Mouse (Mus musculus) heart, postnatal 4 days (tissue): ENCODE measurements at regions not wholly inside any gene's neighbourhood (a gene's known extent, or its start where the extent isn't known, plus 50 kb on each side); places are given as distances from the start of the nearest gene placed in this dataset.
"Not testable (repeated sequence)": the region's sequence is repeated elsewhere in the genome, so short reads cannot be mapped to it uniquely, and the experiment has no call there.

ENCODE experiments used
- DNase-seq: peaks from one replicate; pipeline ENCODE4 v3.0.0; 2021

DNA sequence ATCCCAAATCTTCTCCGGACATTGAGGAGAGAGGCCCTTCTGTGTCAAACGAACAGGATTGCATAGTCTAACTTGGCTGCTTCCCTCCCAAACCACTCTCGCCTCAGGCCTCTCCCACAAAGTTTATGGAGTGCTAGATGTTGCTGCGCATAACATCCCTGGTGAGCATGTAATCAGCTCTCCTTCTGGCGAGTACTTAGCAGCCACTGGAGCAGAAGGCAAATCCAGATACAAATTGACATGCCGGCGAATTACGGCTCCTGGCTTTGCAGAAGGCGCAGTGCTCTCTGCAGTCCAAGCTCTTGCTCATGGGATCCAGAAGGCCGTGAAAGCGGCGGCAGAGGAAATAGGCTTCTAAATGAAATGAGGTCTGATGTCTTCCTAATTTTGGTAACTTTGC lies 338.2 kb upstream of the Gm6657 start:
- DNase-seq: no peak

DNA sequence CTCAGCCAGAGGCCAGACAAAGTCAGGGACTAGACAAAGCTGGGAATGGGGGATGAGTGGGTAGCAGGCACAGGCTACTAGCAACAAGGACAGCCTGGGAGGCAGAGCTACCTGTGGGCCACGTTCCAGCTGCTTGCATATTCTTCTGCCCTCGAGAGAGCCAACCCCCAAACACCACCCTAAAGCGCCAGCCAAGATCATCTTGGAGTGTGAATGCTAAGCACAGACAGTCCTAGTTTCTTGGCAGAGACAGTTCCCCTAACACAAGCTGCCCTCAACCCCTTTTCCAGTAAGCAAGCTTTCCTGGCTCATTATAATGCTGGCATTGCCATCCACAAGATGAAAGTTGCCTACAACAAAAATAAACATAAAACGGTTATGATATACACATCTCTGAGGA lies 336.8 kb upstream of the Gm6657 start:
- no peak for DNase-seq

DNA sequence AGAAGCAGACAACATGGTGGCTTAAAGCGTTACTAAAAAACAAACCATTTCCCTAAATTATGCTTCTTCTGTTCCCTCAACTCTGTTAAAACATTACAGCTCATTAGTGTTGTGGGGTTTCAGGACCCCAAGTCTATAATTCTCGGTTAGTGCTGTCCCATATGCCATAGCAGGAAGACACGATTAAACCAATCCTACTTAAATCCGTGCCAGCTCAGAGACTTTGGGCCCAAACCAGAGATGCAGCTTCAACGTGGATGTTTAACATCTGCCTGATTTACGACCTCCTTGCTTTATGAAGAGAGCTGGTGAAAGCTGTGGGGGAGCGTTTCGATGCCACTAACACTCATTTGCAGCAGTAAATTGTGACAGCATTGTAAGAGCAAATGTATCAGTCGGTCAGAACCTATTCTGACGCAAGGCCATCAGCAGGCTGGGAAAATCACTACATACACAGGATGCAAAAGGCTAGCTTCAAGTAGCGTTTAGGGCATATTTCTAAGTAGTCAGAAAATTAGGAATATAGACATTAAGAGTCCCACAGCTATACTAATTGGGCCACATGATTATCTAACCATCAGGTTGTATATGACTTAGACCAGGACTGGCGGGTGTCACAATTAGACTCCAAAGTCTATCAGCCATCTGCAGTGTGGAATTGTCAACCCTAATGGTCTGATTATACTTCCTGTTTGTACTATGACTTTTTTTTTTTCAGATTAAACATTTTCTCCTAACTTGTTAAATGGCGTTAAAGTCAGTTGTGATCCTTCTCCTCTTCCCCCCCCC lies 333.1 kb upstream of the Gm6657 start:
- no peak for DNase-seq

DNA sequence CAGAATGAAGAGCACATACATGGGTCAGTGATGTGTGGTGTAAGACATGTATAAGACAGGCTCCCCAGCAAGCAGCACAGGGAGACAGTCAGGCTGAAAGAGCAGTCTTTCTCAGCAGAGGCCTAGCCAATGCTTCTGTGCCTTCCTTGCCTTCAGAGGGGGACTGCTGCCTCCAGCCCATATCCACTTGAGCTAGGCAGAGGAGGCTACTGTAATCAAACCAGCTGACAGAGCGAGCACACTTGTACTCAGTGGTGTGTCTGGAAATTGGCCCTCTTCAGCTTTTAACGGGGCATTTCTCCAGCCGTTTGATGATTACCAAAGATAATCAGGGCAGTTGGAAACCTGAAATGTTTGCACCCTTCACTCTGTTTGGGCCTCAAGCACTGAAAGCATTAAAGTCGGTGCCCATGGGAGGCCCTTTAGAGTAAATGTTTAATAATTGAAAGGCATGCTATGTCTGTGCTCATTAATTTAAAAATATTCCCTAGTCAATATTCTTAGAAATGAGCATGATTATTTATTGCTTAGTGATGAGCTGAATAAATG lies 326.0 kb upstream of the Gm6657 start:
- DNase-seq: no peak

DNA sequence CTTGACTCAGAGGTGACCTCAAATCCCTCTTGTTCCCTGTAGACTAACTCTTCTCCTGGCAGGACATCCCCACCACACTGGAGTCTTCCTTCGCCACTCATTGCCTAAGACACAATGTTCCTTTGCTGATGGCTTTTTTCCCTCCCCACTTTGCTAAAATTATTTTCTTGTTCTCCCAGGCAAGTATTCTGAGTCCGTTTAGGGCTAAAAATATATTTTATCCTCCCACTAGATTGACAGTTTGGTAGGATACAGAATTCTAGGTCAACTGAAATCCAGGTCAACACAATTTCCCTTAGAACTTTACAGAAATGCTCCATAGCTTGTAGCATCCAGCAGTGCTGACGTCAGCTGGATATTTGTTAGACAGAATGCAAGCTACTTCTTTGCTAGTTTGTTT lies 324.7 kb upstream of the Gm6657 start:
- no peak for DNase-seq

DNA sequence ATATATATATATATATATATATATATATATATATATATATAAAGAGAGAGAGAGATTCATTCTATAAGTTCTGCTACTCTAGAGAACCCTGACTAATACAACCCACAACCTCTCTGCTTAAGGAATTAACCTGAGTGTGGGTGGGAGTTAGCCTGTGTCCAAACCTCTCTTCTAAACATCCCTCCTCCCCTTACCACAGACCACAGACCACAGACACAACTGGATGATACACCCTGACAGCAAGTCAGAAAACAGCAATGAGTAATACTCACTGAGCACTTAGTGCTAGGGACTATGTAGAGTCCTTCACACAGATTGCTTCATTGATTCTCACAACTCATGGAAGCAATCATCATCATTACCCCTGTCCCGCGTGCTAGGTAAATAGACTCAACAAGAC lies 306.7 kb upstream of the Gm6657 start:
- DNase-seq: no peak

DNA sequence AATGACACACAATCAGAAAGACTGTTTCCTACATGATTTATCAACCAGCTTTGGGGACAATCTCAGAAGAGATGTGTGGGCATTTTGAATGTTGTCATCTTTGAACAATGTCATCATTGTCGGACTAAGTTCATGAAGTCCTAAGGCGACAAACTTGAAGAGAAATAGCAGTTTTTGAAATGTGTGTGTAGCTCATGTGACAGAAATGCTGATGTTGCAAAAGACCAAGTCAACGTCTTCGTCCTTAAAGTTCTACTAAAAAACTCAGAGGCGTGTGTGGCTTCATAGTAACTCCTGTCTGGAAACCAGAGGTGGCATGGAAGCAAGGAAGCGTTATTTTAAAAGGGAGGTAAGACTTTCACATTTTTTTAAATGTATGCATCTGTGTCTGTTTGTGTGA lies 302.6 kb upstream of the Gm6657 start:
- DNase-seq: no peak

DNA sequence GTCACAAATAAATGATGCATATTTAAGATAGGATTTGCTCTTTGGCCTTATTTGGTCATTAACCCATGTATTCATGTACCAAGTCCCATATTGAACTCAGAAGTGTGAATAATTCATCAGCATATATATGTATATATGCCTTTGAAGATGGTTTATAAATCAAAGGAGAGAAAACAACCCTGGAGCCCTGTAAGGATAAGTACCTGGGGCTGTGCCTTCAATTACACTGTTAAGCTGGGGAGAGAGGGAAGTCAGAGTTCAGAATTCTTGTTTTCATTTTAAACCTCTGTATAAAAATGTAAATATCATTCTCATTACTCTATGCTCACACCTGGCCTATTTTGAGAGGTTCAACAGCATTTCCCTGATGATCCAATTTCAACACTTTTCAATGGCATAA lies 299.8 kb upstream of the Gm6657 start:
- DNase-seq: no peak

DNA sequence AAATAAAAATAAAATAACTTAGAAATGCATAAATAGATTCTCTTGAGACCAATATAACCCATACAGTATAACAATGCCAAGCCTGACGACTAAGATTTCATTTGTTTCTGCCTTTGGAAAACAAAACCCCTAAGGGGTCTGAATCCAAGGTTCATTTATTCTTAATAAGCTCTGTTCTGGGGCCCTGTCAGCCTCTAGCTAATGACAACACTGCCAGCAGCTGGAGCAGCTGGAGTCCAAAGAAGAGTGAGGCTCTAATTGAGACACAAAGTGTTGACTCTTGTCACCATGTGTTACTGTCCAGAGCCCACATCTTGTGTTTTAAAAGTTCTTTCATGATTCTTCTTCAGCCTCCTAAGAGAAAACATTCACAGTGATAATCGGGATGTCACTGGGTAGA lies 298.5 kb upstream of the Gm6657 start:
- no peak for DNase-seq

DNA sequence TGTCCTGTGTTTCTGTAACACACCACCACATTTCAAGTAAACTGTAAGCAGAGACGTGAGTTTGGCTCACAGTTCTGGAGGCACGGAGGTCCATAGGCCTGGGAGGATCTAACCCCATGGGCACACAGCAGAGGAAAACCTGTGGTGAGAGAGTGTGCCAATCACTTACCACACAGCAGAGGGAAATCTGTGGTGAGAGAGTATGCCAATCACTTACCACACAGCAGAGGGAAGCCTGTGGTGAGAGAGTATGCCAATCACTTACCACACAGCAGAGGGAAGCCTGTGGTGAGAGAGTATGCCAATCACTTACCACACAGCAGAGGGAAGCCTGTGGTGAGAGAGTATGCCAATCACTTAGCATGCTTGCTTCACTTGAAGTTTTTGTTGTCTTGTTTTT lies 295.1 kb upstream of the Gm6657 start:
- DNase-seq: not testable (repeated sequence)

DNA sequence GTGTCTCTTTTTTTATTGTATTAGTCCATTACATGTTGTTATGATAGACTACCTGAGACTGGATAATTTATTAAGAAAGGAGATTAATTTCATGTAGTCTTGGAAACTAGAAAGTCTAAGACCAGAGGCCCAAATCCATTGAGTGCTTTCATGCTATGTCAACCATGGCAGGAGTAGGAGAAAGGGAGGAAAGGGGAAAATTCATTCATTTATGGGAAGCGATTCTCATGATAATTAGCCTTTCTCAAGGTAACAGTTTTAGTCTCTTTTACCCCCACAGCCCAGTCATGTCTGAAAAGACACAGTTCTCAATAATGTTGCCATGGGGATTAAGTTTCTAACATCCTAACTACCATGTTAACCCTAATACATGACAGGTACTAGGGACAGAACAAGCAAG lies 292.8 kb upstream of the Gm6657 start:
- DNase-seq: no peak

DNA sequence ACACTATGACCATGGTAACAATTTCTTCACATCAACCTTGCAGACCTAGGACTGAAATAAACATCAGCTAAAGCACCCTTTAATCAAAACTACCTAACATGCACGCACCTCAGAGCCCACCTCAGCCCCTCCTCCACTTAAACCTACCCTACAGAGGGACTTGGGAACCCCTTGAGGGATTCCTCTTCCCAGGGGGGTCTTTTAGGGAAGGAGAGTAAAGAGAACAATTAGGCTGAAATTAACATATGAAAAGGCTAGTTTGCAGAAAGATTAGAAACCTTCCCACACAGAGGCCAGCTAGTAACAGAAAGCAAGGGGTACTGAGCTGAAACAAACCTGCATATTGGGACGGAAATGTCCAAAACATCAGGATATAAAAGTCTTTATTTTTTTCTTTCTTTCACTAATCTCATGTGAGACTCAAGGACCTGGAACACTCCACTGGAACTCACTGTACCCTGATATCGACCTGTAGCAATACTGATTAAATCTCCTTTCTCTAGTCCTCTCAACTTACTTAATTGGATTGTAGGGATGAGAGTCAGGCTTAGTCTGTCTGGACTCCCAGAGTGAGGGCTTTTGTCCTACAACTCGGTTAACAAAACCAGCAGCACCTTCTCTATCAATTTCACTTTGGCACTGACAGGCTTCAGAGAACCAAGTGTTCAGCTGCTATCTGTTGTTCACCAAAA lies 281.0 kb upstream of the Gm6657 start:
- DNase-seq: no peak

DNA sequence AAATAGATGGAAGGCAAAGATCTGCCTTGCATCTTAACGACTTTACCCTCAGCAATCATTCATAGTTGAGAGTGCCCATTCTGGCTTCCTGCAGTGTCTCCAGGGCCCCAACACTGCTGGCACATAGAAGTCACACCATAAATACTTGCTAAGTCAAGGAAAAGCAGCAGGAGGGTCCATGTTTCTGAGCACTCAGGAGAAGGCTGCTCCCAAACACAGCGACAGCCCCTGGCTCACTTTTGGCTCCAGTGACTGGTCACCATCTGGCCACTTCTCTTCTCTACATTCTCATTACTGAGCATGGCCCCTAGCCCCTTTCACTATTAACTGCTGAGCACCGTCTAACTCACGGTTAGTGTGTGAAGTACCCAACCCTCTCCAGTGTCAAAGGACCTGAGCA lies 265.3 kb upstream of the Gm6657 start:
- DNase-seq: no peak

DNA sequence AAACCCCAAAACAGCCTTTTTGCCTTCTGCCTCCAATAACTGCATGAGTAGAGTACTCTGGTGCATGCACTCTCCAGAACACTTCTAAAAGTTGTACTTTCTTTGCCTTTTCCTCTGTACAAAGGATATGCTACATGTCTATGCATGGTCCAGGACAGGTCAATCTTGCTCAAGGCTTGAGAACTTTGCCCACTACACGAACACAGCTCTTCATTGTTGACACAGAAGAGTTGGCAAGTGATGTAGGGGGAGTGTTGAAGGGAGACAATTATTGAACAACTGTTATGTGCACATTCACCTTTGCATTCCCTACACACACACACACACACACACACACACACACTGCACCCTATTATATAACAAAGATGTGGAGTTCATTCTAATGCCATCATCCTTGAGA lies 264.5 kb upstream of the Gm6657 start:
- DNase-seq: no peak

DNA sequence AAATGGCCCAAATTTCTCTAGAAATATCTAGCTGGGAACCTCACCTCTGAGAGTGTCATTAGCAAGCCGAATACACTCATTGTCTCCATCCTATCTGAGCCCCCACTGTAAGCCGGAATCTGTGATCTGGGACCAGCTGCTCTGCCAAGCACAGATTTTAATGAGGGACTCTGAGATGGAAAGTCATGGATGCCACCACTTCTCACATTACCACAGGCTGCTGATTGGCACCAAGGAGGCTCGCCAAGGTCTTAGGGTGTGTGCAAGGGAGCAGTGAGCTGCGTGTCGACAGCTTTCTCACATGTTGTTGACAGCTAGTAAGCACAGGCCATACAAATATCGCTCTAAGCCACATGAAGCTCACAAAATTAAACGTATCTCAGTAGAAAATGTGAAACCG lies 250.1 kb upstream of the Gm6657 start:
- DNase-seq: no peak

DNA sequence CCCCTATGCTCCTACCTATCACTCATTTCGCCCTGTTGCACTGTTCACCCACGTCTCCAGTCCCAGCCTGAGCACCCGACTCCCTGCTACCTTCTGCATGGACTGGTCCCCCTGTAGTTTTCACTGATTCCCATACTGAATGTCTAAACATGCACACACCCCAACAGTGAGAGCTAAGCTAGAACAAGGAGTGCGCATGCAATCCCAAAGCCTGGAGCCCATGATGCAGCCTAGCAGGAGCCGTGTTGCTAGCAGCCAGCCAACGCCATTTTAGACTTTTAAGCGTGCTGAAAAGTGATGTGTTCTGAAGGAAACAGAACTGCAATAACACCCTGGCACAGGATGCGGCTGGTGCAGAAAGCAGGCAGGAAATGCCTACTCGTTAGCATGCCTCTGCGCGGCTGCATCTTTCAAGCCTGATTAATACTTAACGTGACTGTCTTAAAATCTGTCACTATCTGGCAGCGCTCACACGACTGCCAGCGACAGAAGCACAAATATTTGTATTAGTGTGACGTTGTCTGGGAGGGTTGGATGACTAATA lies 244.5 kb upstream of the Gm6657 start:
- DNase-seq: peak; percentile 11

DNA sequence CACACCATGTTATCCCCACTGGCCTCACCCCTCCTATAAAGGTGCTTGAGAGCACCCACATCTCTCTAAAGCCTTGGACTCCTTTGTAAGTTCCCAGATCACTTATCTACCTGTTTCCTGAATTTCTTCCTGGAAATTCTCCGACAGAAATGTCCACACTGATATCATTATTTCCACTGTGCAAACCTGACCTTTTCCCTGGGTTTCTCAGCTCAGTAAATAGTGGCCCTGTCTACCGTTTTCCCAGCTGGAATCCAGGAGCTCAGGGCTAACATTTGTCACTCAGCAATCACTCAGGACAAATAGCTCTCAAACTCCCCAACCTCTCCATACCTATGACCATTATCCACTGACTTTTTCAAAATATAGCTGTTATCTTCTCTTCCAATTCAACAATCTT lies 241.6 kb upstream of the Gm6657 start:
- DNase-seq: no peak

DNA sequence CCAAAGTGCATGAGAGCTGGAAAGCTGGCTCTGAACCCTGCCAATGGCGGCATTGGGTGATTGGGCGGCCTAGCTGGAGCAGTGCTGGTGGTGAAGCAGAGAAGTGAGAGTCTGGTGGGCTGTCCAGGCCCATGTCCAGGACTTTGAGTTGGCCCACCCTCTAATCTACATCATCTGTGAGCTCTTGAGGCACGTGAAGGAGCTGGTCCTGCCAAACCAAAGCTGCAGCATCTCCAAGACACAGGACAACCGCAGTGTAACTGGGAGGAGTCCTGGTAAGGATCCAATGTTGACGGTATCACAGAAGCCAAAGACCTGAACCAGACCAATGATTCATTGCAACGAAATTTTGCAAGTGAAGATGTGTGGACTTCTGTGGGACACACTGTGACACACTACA lies 231.4 kb upstream of the Gm6657 start:
- DNase-seq: no peak

DNA sequence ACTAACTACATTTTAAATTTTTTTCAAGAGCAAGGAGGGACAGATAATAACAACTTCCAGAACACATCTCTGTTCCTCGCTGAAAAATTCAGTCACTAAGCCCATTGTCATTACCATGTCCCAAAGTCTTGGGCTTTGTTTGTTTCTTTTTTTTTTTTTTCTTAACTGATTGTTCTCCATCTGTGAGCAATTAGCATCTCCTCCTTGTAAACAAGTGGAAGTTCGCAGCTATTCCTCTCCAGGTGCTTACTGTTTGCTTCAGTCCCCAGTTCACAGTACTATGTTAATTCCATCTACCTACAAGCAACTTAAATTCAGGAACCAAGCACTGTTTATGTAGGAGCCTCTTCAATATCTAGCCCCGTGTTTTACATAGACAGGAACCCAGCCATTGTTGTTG lies 225.5 kb upstream of the Gm6657 start:
- no peak for DNase-seq

DNA sequence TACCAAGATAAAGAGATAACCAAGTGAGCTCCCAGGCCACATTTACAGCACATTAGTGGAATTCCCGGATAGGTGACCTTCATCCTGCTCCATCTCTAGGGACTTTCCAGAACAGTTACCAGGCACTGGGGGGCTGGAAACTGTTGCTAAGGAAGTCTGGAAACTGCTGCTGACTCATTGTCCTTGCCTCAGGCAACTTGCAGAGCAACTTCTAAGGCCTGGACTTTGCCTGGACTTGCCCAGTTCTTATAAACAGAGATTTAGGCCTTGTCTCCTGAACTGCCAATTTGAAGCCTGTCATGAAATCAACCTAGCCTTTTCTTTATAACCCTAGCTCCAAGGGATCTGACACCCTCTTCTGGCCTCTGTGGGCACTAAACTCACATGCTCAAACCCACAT lies 224.0 kb upstream of the Gm6657 start:
- DNase-seq: no peak

DNA sequence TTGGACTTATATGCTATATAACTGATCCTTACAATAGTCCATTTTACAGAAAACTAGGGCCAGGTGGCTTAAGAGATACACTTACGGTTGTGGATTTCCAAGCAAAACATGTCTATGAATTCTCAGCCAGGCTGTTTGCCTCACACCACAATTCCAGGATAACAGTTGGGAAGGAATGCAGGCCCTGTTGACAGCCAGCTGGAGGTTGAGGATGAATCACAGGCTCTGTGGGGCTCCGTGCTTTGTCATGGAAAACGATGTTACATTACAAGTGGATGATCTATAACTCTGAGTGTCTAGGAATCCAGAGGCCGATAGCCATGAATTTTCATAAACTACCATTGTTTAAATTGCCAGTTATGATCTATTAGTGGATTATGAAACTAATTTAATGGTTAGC lies 221.9 kb upstream of the Gm6657 start:
- peak; percentile 31 for DNase-seq

DNA sequence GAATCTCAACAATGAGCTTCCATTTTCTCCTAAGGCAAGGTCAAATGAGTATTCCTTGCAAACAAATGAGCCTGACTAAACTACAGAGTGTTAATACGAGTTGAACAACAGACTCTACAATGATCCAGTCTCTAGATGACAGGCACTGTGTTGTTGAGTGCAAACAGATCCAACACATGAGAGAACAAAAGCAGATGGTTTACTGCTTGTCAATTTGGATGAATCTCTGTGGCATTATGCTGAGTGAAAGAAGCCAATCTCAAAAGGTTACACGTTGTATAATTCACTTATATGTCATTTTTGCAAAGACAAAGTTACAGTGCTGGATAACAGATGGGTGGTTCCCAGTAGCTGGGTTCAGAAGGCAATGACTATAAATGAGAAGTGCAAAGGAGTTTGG lies 217.1 kb upstream of the Gm6657 start:
- no peak for DNase-seq

DNA sequence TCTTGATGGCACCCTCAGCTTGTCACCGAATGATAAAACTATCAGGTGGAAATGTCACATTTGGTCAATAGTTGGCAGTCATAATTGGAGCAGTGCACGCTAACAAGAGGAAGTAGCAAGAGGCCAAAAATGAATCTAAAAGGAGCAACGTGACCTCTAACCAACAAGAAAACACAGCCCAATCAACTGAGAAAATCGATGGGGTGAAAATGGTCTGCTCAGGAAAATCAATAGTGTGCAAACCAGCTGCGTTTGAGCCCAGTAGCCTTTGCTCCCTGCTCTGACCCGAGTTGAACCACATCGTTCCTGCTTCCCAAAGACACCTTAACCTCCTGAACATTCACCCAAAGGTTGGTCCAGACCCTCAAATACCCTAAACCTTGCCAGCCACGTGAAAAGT lies 207.3 kb upstream of the Gm6657 start:
- no peak for DNase-seq

DNA sequence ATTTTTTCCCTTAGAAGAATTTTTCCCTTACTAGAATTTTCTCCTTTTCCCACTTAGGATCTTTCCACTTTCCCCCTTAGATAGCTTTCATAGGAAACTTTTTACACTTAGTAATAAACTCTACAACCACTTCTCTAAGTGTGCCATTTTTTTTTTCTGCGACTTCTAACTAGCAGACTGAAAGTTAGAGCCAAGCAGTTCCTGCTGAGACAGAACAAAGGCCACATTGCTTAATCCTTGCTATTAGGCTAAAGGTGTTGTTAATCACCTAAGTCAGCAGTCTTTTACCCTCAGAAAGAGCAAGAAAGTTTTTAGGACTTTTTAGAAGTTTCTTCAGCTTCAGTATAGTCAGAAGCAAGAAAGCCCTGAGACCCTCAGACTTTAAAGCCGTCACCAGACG lies 204.3 kb upstream of the Gm6657 start:
- DNase-seq: no peak
